Mouse (Mus musculus): ENCODE data around the gene Mindy4b-ps. TPM values are rescaled to one million over a fixed set of nuclear protein-coding genes. Genes with fewer than 3 reads are reported as not detected.
"Not testable (repeated sequence)": the region's sequence is repeated elsewhere in the genome, so short reads cannot be mapped to it uniquely, and the experiment has no call there.

Gene Mindy4b-ps
- 2.1 and 2.4 TPM in 2 replicates for polyA plus RNA-seq (2012; rRNA removed)

GRCm38 (mm10) chr3:58822211-58822610 lies at the start of gene Mindy4b-ps:
Gene Mindy4b-ps (minus strand): TSS chr3:58822311.
- Histone ChIP-seq H3K27me3 (ENCODE audit: control insufficient read depth, insufficient read depth, low read length) (no peaks in the 10 kb centered on the region), H3K4me1 (ENCODE audit: control insufficient read depth, insufficient read depth, low read length) (no peaks in the 10 kb centered on the region), H3K27ac (ENCODE audit: insufficient read depth, low read length) (no peak within 1 kb of the TSS), H3K4me3 (replicated peaks; ENCODE audit: insufficient read depth, low read depth, low read length) (no peak within 1 kb of the TSS)
- no peak for DNase-seq
- 75% methylated on average over 4 of the region's 4 CpGs for WGBS
- no peak for TF ChIP-seq POLR2A (IDR thresholded peaks at IDR 0.05; ENCODE audit: borderline replicate concordance, insufficient read depth, low read length)
- no peak for TF ChIP-seq CTCF (IDR thresholded peaks at IDR 0.05; ENCODE audit: borderline replicate concordance, insufficient read depth, low read depth, low read length)

GRCm38 (mm10) chr3:58871882-58872281 lies 49.8 kb upstream of the Mindy4b-ps start:
- H3K4me3 ChIP-seq (replicated peaks; ENCODE audit: insufficient read depth, low read depth, low read length): not testable (repeated sequence)
- 64% methylated on average over 2 of the region's 2 CpGs for WGBS

GRCm38 (mm10) chr3:58865690-58866089 lies 43.6 kb upstream of the Mindy4b-ps start:
- no peak overlapping the region for H3K4me3 ChIP-seq (replicated peaks; ENCODE audit: insufficient read depth, low read depth, low read length)
- no peaks in the 10 kb centered on the region for H3K27me3 ChIP-seq (ENCODE audit: control insufficient read depth, insufficient read depth, low read length)
- 2% methylated on average over 7 of the region's 7 CpGs for WGBS
- DNase-seq: peak; percentile 54 to 67
- no peak for TF ChIP-seq CTCF (IDR thresholded peaks at IDR 0.05; ENCODE audit: borderline replicate concordance, insufficient read depth, low read depth, low read length)
- TF ChIP-seq POLR2A (IDR thresholded peaks at IDR 0.05; ENCODE audit: borderline replicate concordance, insufficient read depth, low read length): no peak
- H3K27ac ChIP-seq (ENCODE audit: insufficient read depth, low read length): no peak overlapping the region
- H3K4me1 ChIP-seq (ENCODE audit: control insufficient read depth, insufficient read depth, low read length): peaks cover 4% of the 10 kb centered on the region

More at GRCm38 (mm10) chr3:58871882-58872281, 49.8 kb upstream of the Mindy4b-ps start:
- not testable (repeated sequence) for H3K4me1 ChIP-seq (ENCODE audit: control insufficient read depth, insufficient read depth, low read length); DNase-seq; H3K27me3 ChIP-seq (ENCODE audit: control insufficient read depth, insufficient read depth, low read length); H3K27ac ChIP-seq (ENCODE audit: insufficient read depth, low read length)

GRCm38 (mm10) chr3:58862976-58863375 lies 40.9 kb upstream of the Mindy4b-ps start:
- WGBS: 71% methylated on average over 2 of the region's 2 CpGs
- Histone ChIP-seq H3K27ac (ENCODE audit: insufficient read depth, low read length) (no peak overlapping the region), H3K27me3 (ENCODE audit: control insufficient read depth, insufficient read depth, low read length) (no peaks in the 10 kb centered on the region), H3K4me3 (replicated peaks; ENCODE audit: insufficient read depth, low read depth, low read length) (no peak overlapping the region), H3K4me1 (ENCODE audit: control insufficient read depth, insufficient read depth, low read length) (peaks cover 4% of the 10 kb centered on the region)
- no peak for TF ChIP-seq CTCF (IDR thresholded peaks at IDR 0.05; ENCODE audit: borderline replicate concordance, insufficient read depth, low read depth, low read length)
- TF ChIP-seq POLR2A (IDR thresholded peaks at IDR 0.05; ENCODE audit: borderline replicate concordance, insufficient read depth, low read length): no peak
- DNase-seq: no peak

- H3K4me1 ChIP-seq (ENCODE audit: control insufficient read depth, insufficient read depth, low read length): no peaks in the 10 kb centered on the region
- WGBS: 60% methylated on average over 1 of the region's 1 CpGs
- no peak for DNase-seq
Measured at GRCm38 (mm10) chr3:58843415-58843814, 21.3 kb upstream of the Mindy4b-ps start.

GRCm38 (mm10) chr3:58833442-58834160 lies 11.5 kb upstream of the Mindy4b-ps start:
- no peak for TF ChIP-seq CTCF (IDR thresholded peaks at IDR 0.05; ENCODE audit: borderline replicate concordance, insufficient read depth, low read depth, low read length)
- TF ChIP-seq POLR2A (IDR thresholded peaks at IDR 0.05; ENCODE audit: borderline replicate concordance, insufficient read depth, low read length): no peak
- H3K4me1 ChIP-seq (ENCODE audit: control insufficient read depth, insufficient read depth, low read length): peaks cover 11% of the 10 kb centered on the region
- WGBS: 20% methylated on average over 5 of the region's 5 CpGs
- H3K27ac ChIP-seq (ENCODE audit: insufficient read depth, low read length): no peak overlapping the region
- H3K27me3 ChIP-seq (ENCODE audit: control insufficient read depth, insufficient read depth, low read length): no peaks in the 10 kb centered on the region
- H3K4me3 ChIP-seq (replicated peaks; ENCODE audit: insufficient read depth, low read depth, low read length): no peak overlapping the region
- DNase-seq: peak; percentile 64 to 83

More at GRCm38 (mm10) chr3:58843415-58843814, 21.3 kb upstream of the Mindy4b-ps start:
- H3K27me3 ChIP-seq (ENCODE audit: control insufficient read depth, insufficient read depth, low read length): no peaks in the 10 kb centered on the region
- H3K27ac ChIP-seq (ENCODE audit: insufficient read depth, low read length): no peak overlapping the region
- no peak overlapping the region for H3K4me3 ChIP-seq (replicated peaks; ENCODE audit: insufficient read depth, low read depth, low read length)
- TF ChIP-seq POLR2A (IDR thresholded peaks at IDR 0.05; ENCODE audit: borderline replicate concordance, insufficient read depth, low read length) (no peak), CTCF (IDR thresholded peaks at IDR 0.05; ENCODE audit: borderline replicate concordance, insufficient read depth, low read depth, low read length) (0 out of 2 replicates have a peak, but pooled peaks have one; percentile 5)

- Histone ChIP-seq H3K27me3 (ENCODE audit: control insufficient read depth, insufficient read depth, low read length) (no peaks in the 10 kb centered on the region), H3K4me1 (ENCODE audit: control insufficient read depth, insufficient read depth, low read length) (peaks cover 15% of the 10 kb centered on the region), H3K4me3 (replicated peaks; ENCODE audit: insufficient read depth, low read depth, low read length) (no peak overlapping the region), H3K27ac (ENCODE audit: insufficient read depth, low read length) (no peak overlapping the region)
- WGBS: 36% methylated on average over 2 of the region's 2 CpGs
- TF ChIP-seq POLR2A (IDR thresholded peaks at IDR 0.05; ENCODE audit: borderline replicate concordance, insufficient read depth, low read length) (no peak), CTCF (IDR thresholded peaks at IDR 0.05; ENCODE audit: borderline replicate concordance, insufficient read depth, low read depth, low read length) (no peak)
- DNase-seq: peak; percentile 23 to 58
Measured at GRCm38 (mm10) chr3:58832888-58833287, 10.8 kb upstream of the Mindy4b-ps start.

- no peak overlapping the region for H3K4me3 ChIP-seq (replicated peaks; ENCODE audit: insufficient read depth, low read depth, low read length)
- no peak for TF ChIP-seq CTCF (IDR thresholded peaks at IDR 0.05; ENCODE audit: borderline replicate concordance, insufficient read depth, low read depth, low read length)
- TF ChIP-seq POLR2A (IDR thresholded peaks at IDR 0.05; ENCODE audit: borderline replicate concordance, insufficient read depth, low read length): no peak
- 98% methylated on average over 5 of the region's 5 CpGs for WGBS
- H3K4me1 ChIP-seq (ENCODE audit: control insufficient read depth, insufficient read depth, low read length): peaks cover 15% of the 10 kb centered on the region
- no peaks in the 10 kb centered on the region for H3K27me3 ChIP-seq (ENCODE audit: control insufficient read depth, insufficient read depth, low read length)
- no peak overlapping the region for H3K27ac ChIP-seq (ENCODE audit: insufficient read depth, low read length)
- no peak for DNase-seq
Measured at GRCm38 (mm10) chr3:58831586-58831985, 9.5 kb upstream of the Mindy4b-ps start.
